Mouse (Mus musculus): ENCODE measurements around the gene Fkbp7. TPM values are rescaled to one million over a fixed set of nuclear protein-coding genes. Genes with fewer than 3 reads are reported as not detected.
A peak's percentile ranks its signal among the peaks of the same experiment; 100 is the strongest.

Gene Fkbp7
- total and polyA plus RNA-seq, 3 experiments: 1.1 to 1.8 TPM; not detected in 1

GRCm38 (mm10) chr2:76654646-76655045, 18.3 kb downstream of the Fkbp7 start:
- H3K4me3 ChIP-seq (ENCODE audit: control insufficient read depth in 1 of 2, insufficient read depth in 1 of 2, low read depth in 2 of 2, low read length in 2 of 2): no peak overlapping the region
- no peaks in the 10 kb centered on the region for H3K27me3 ChIP-seq (ENCODE audit: control insufficient read depth in 1 of 2, insufficient read depth in 2 of 2, low read length in 2 of 2)
- no peaks in the 10 kb centered on the region for H3K79me2 ChIP-seq (ENCODE audit: control insufficient read depth, insufficient read depth, low read length, poor library complexity)
- H3K9ac ChIP-seq (ENCODE audit: control insufficient read depth, low read depth, low read length, poor library complexity, severe bottlenecking): no peak overlapping the region
- DNase-seq (ENCODE audit: low read depth, low spot score): no peak
- no peaks in the 10 kb centered on the region for H3K9me3 ChIP-seq (replicated peaks; ENCODE audit: insufficient read depth, low read length)
- H3K27ac ChIP-seq (ENCODE audit: control insufficient read depth, low read depth, low read length): no peak overlapping the region
- H3K4me1 ChIP-seq (ENCODE audit: control insufficient read depth in 1 of 2, insufficient read depth in 2 of 2, low read length in 2 of 2): no peaks in the 10 kb centered on the region
- H3K36me3 ChIP-seq (ENCODE audit: control insufficient read depth in 1 of 2, insufficient read depth in 2 of 2, low read length in 2 of 2): no peaks in the 10 kb centered on the region
- TF ChIP-seq HCFC1 (IDR thresholded peaks at IDR 0.05; ENCODE audit: low read depth, low read length) (no peak), ZMIZ1 (IDR thresholded peaks at IDR 0.05; ENCODE audit: low read depth, low read length) (no peak), MXI1 (IDR thresholded peaks at IDR 0.05; ENCODE audit: low read depth, low read length) (no peak), RAD21 (IDR thresholded peaks at IDR 0.05; ENCODE audit: low read depth, low read length) (no peak), RCOR1 (IDR thresholded peaks at IDR 0.05; ENCODE audit: low read depth, low read length) (no peak)

GRCm38 (mm10) chr2:76653070-76653469, 19.8 kb downstream of the Fkbp7 start:
- Histone ChIP-seq H3K36me3 (ENCODE audit: control insufficient read depth in 1 of 2, insufficient read depth in 2 of 2, low read length in 2 of 2) (no peaks in the 10 kb centered on the region), H3K27me3 (ENCODE audit: control insufficient read depth in 1 of 2, insufficient read depth in 2 of 2, low read length in 2 of 2) (no peaks in the 10 kb centered on the region), H3K27ac (ENCODE audit: control insufficient read depth, low read depth, low read length) (no peak overlapping the region), H3K9me3 (replicated peaks; ENCODE audit: insufficient read depth, low read length) (no peaks in the 10 kb centered on the region), H3K4me1 (ENCODE audit: control insufficient read depth in 1 of 2, insufficient read depth in 2 of 2, low read length in 2 of 2) (no peaks in the 10 kb centered on the region), H3K9ac (ENCODE audit: control insufficient read depth, low read depth, low read length, poor library complexity, severe bottlenecking) (no peak overlapping the region), H3K79me2 (ENCODE audit: control insufficient read depth, insufficient read depth, low read length, poor library complexity) (no peaks in the 10 kb centered on the region), H3K4me3 (ENCODE audit: control insufficient read depth in 1 of 2, insufficient read depth in 1 of 2, low read depth in 2 of 2, low read length in 2 of 2) (no peak overlapping the region)
- TF ChIP-seq RAD21 (IDR thresholded peaks at IDR 0.05; ENCODE audit: low read depth, low read length) (peak; percentile 17; the same call in 1 of the 2 replicates), ZKSCAN1 (IDR thresholded peaks at IDR 0.05; ENCODE audit: low read depth, low read length) (no peak), ELF1 (IDR thresholded peaks at IDR 0.05; ENCODE audit: low read depth, low read length) (no peak), CTCF (IDR thresholded peaks at IDR 0.05 in 2 of 3, conservative IDR thresholded peaks at IDR 0.05 in 1 of 3; ENCODE audit: control insufficient read depth in 1 of 3, insufficient read depth in 1 of 3, low read depth in 2 of 3, low read length in 3 of 3, poor library complexity in 1 of 3, severe bottlenecking in 1 of 3) (peak; percentile 19 to 49 (median 41); a peak in 4 of 6 replicates), EP300 (IDR thresholded peaks at IDR 0.05; ENCODE audit: low read depth in 1 of 2, low read length in 2 of 2) (no peak)
- peak; percentile 13 for DNase-seq (ENCODE audit: low read depth, low spot score)

GRCm38 (mm10) chr2:76648666-76649141, 24.2 kb downstream of the Fkbp7 start:
- Histone ChIP-seq H3K27me3 (ENCODE audit: control insufficient read depth in 1 of 2, insufficient read depth in 2 of 2, low read length in 2 of 2) (no peaks in the 10 kb centered on the region), H3K36me3 (ENCODE audit: control insufficient read depth in 1 of 2, insufficient read depth in 2 of 2, low read length in 2 of 2) (peaks cover 0 to 13% of the 10 kb centered on the region in 2 experiments; a peak in 2 of 4 replicates), H3K9ac (ENCODE audit: control insufficient read depth, low read depth, low read length, poor library complexity, severe bottlenecking) (peak overlapping the region; percentile 63), H3K4me1 (ENCODE audit: control insufficient read depth in 1 of 2, insufficient read depth in 2 of 2, low read length in 2 of 2) (peaks cover 5 to 9% of the 10 kb centered on the region in 2 experiments), H3K79me2 (ENCODE audit: control insufficient read depth, insufficient read depth, low read length, poor library complexity) (no peaks in the 10 kb centered on the region), H3K9me3 (replicated peaks; ENCODE audit: insufficient read depth, low read length) (no peaks in the 10 kb centered on the region), H3K27ac (ENCODE audit: control insufficient read depth, low read depth, low read length) (peak overlapping the region; percentile 22; the same call in 1 of the 2 replicates), H3K4me3 (ENCODE audit: control insufficient read depth in 1 of 2, insufficient read depth in 1 of 2, low read depth in 2 of 2, low read length in 2 of 2) (peak overlapping the region; percentile 63 to 68)
- peak; percentile 56 for DNase-seq (ENCODE audit: low read depth, low spot score)
- TF ChIP-seq HCFC1 (IDR thresholded peaks at IDR 0.05; ENCODE audit: low read depth, low read length) (peak; percentile 32; the same call in 1 of the 2 replicates), ELF1 (IDR thresholded peaks at IDR 0.05; ENCODE audit: low read depth, low read length) (0 out of 2 replicates have a peak, but pooled peaks have one; percentile 8), POLR2A (IDR thresholded peaks at IDR 0.05; ENCODE audit: control insufficient read depth in 1 of 2, insufficient read depth in 1 of 2, low read depth in 1 of 2, low read length in 2 of 2, poor library complexity in 1 of 2) (no peak), USF2 (IDR thresholded peaks at IDR 0.05; ENCODE audit: borderline replicate concordance in 1 of 2, insufficient read depth in 1 of 2, low read depth in 1 of 2, low read length in 2 of 2) (no peak), SIN3A (IDR thresholded peaks at IDR 0.05; ENCODE audit: low read length) (peak; percentile 9; the same call in 1 of the 2 replicates)
